Comparison of ENCODE assay signal across 8 mouse cellular contexts in genomic region chr4:116993672-116994621, GRCm38 (mm10). TPM values are rescaled to one million over a fixed set of nuclear protein-coding genes. Genes with fewer than 3 reads are reported as not detected.
DNase-seq lines count a peak whose midpoint lies in the region; ATAC-seq and TF ChIP-seq lines count a peak whose summit lies in the region.

TSS of gene Urod (minus strand) at chr4:116994413.

- H3K4me2 ChIP-seq in hindbrain, embryonic 14.5 days (replicated peaks) = peak within 1 kb of the TSS; percentile 91

- peak; percentile 72 for ATAC-seq in Patski
- ATAC-seq in hindbrain, embryonic 14.5 days (ENCODE audit: low FRiP score) = peak; percentile 92

- WGBS in hindbrain, embryonic 14.5 days = 1% methylated on average over 38 of the region's 38 CpGs

- H3K4me1 ChIP-seq in hindbrain, embryonic 14.5 days (replicated peaks; ENCODE audit: control insufficient read depth, insufficient read depth, low read length) = peaks cover 17% of the 10 kb centered on the region

- DNase-seq in Patski (ENCODE audit: low read depth, low spot score) = peak; percentile 55
- peak; percentile 95 to 96 for DNase-seq in cerebellum, postnatal 14 days
- peak; percentile 82 to 85 for DNase-seq in frontal cortex, postnatal 25 days (ENCODE audit: low spot score in 2 of 2)
- DNase-seq in hindbrain, embryonic 14.5 days (ENCODE audit: low spot score) = peak; percentile 92
- DNase-seq in layer of hippocampus, postnatal 36 days = peak; percentile 94
- DNase-seq in lung, postnatal 36 days = peak; percentile 99
- DNase-seq in retina, postnatal 1 day = peak; percentile 97
- DNase-seq in urinary bladder, adult 18-20 months (ENCODE audit: low spot score in 2 of 2) = peak; percentile 95 to 96

- no peak for TF ChIP-seq CTCF in Patski (IDR thresholded peaks at IDR 0.05)

- no peaks in the 10 kb centered on the region for H3K9me3 ChIP-seq in hindbrain, embryonic 14.5 days (ENCODE audit: control insufficient read depth, low read length)

- CTCF ChIA-PET in Patski (lab: Charles Lee) = interaction anchor here (0.9 to 3.7 kb wide), 2 partner anchors 146 to 147 kb away, joined by 4 to 23 read pairs; no protein-coding TSS in a partner anchor

- in situ Hi-C loops in Patski (cut with MboI; ENCODE audit: low pct_unique_long_range_greater_than_20kb) = loop anchor here (5.0 kb wide), 2 partner anchors 172 to 277 kb away; partner anchors contain the start of gene Hpdl

- peak within 1 kb of the TSS; percentile 96 for H3K4me3 ChIP-seq in hindbrain, embryonic 14.5 days (replicated peaks; ENCODE audit: low read length)

- H3K27me3 ChIP-seq in Patski = no peaks in the 10 kb centered on the region
- H3K27me3 ChIP-seq in hindbrain, embryonic 14.5 days (ENCODE audit: control insufficient read depth, insufficient read depth, low read length) = no peaks in the 10 kb centered on the region

- POLR2A ChIA-PET in Patski (lab: Charles Lee) = no interaction called here

- peak within 1 kb of the TSS; percentile 87 for H3K9ac ChIP-seq in hindbrain, embryonic 14.5 days

- peak within 1 kb of the TSS; percentile 88 for H3K27ac ChIP-seq in hindbrain, embryonic 14.5 days

- H3K36me3 ChIP-seq in hindbrain, embryonic 14.5 days (replicated peaks; ENCODE audit: control insufficient read depth, insufficient read depth) = peaks cover 27% of the 10 kb centered on the region

RNA-seq across cellular contexts. Expression of gene Urod, which starts in this region (rescaled TPM):
- polyA plus RNA-seq in Patski (2021) = 62.3 TPM
- 48.2 and 57.3 TPM in 2 replicates for polyA plus RNA-seq in hindbrain, embryonic 14.5 days (2014; fragmentation: Nextera tagmentation; extraction: Ambion mirVana)
- 10 to 100 TPM; 60.1 to 71.0 TPM for total RNA-seq in layer of hippocampus, postnatal 36 days (2021)

Comparison
In these comparisons a context has a peak if more than half of its experiments do, and no peak if none do; other contexts are left out.
1. Peak in every context shown above with its lines: DNase-seq, ATAC-seq, H3K4me3 ChIP-seq and H3K27ac ChIP-seq.